Mouse (Mus musculus): ENCODE measurements around the gene S1pr1. TPM values are rescaled to one million over a fixed set of nuclear protein-coding genes. Genes with fewer than 3 reads are reported as not detected.

The S1pr1 gene
- polyA plus RNA-seq, 1 experiment from 2014 or later: 10.4 TPM

DNA sequence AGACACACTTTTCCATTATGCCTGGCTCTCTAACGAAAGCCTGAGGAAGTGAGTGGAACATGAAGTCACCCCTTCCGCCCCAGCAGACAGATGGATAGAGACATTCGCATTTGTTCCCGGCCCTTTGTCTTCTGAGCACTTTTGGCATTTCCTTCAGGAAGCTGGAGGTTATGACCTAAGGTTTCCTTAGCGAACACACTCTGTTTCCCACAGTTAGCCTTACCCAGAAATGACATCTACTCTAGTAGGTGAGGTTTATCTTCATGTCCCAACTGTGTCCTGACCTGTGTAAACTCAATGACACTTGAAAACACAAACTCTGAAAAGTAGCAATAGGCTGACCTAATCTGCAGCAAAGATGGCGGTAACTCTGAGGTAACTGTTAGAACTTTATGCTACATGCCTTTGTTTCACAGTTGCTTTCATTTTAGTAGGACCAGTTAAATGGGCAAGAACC is 5.7 kb downstream of the S1pr1 start:
- no peak overlapping the region; the same call in 1 of the 2 replicates for H3K27ac ChIP-seq (ENCODE audit: low read depth, low read length)
- ATAC-seq (ENCODE audit: low FRiP score, low TSS enrichment): 0 out of 2 replicates have a peak, but pooled peaks have one; percentile 18
- WGBS: 72% methylated on average over 6 of the region's 6 CpGs

DNA sequence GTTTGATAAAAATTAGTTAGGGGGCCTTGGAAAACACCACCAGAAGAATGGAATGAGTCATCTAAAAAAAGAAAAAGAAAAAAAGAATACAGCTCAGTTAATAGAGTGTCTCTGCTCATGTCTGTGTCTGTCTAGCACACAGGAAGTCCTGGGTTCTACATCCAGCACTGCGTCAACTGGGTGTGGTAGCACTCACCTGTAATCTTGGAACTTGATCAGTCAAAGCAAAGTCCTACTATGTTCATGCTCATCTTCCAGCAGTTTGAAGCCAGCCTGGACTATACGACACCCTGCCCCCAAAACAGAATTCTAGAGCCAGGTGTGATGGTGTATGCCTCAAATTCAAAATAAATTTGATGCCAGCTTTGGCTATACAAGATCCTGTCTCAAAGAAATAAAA is 8.1 kb downstream of the S1pr1 start:
- Histone ChIP-seq H3K4me3 (ENCODE audit: low read length) (no peak overlapping the region), H3K9me3 (ENCODE audit: control insufficient read depth, low read length) (no peaks in the 10 kb centered on the region), H3K4me1 (ENCODE audit: control insufficient read depth, insufficient read depth, low read length) (no peaks in the 10 kb centered on the region), H3K9ac (ENCODE audit: low read depth, low read length) (no peak overlapping the region), H3K27ac (ENCODE audit: low read depth, low read length) (no peak overlapping the region), H3K27me3 (ENCODE audit: control insufficient read depth, insufficient read depth, low read length) (no peaks in the 10 kb centered on the region), H3K36me3 (ENCODE audit: control insufficient read depth, insufficient read depth, low read length) (no peaks in the 10 kb centered on the region), H3K4me2 (replicated peaks; ENCODE audit: low read depth, low read length) (no peak overlapping the region)
- 100% methylated on average over 2 of the region's 2 CpGs for WGBS
- ATAC-seq (ENCODE audit: low FRiP score, low TSS enrichment): no peak

More for the DNA sequence above, 5.7 kb downstream of the S1pr1 start:
- Histone ChIP-seq H3K36me3 (ENCODE audit: control insufficient read depth, insufficient read depth, low read length) (no peaks in the 10 kb centered on the region), H3K27me3 (ENCODE audit: control insufficient read depth, insufficient read depth, low read length) (peaks cover 7% of the 10 kb centered on the region; the same call in 1 of the 2 replicates), H3K9me3 (ENCODE audit: control insufficient read depth, low read length) (no peaks in the 10 kb centered on the region), H3K4me2 (replicated peaks; ENCODE audit: low read depth, low read length) (no peak overlapping the region), H3K9ac (ENCODE audit: low read depth, low read length) (no peak overlapping the region), H3K4me3 (ENCODE audit: low read length) (no peak overlapping the region), H3K4me1 (ENCODE audit: control insufficient read depth, insufficient read depth, low read length) (peaks cover 8% of the 10 kb centered on the region; the same call in 1 of the 2 replicates)

DNA sequence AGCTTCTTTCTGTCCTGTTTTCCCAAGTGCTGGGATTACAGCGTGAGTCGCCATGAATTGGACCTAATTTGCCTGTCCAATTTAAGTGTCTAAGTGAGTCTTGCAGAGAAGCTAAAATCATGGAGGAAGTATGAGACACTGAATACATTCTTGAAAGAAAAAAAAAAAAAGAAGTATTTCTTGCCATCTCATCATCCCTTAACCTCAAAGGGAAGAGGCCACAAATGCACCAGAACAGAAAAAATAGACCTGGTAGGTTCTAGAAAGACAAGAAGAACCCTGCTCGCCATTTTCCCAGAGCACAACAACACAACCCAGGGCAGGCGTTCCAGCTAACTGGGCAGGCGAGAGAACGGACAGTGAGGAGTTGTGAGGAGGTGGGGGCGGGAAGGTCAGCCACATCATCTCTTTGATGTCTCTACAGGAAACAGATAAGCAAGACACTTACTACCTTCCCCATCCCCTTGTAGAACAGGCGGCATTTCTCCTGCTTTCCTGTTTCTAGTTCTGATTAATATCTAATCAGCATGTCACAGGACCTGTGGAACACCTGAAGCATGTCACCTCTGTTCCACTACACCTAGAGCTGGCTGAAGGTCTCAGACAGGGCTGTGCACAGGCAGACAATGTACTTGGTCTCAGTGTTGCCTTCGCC is 10.5 kb downstream of the S1pr1 start:
- no peaks in the 10 kb centered on the region for H3K27me3 ChIP-seq (ENCODE audit: control insufficient read depth, insufficient read depth, low read length)
- H3K27ac ChIP-seq (ENCODE audit: low read depth, low read length): no peak overlapping the region
- no peaks in the 10 kb centered on the region for H3K9me3 ChIP-seq (ENCODE audit: control insufficient read depth, low read length)
- no peaks in the 10 kb centered on the region for H3K36me3 ChIP-seq (ENCODE audit: control insufficient read depth, insufficient read depth, low read length)
- H3K4me3 ChIP-seq (ENCODE audit: low read length): no peak overlapping the region
- H3K4me1 ChIP-seq (ENCODE audit: control insufficient read depth, insufficient read depth, low read length): no peaks in the 10 kb centered on the region
- no peak overlapping the region for H3K4me2 ChIP-seq (replicated peaks; ENCODE audit: low read depth, low read length)
- WGBS: 66% methylated on average over 9 of the region's 9 CpGs
- no peak overlapping the region for H3K9ac ChIP-seq (ENCODE audit: low read depth, low read length)
- ATAC-seq (ENCODE audit: low FRiP score, low TSS enrichment): no peak

DNA sequence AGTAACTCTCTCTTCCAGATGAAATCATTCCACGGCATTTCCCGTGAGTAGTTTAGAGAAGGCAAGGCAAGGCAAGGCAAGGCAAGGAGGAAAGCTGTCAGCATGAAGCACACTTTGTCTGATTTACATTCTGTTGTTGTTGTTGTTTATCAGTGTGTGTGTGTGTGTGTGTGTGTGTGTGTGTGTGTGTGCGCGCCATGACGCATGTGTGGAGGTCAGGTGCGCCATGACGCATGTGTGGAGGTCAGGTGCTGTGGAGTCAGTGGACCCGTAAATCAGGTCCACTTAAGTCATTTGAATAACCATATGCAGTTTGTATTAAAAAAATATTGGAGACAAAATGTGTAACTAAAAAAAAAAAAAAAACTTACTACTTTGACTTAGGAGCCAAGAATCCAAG is 11.2 kb downstream of the S1pr1 start:
- Histone ChIP-seq H3K36me3 (ENCODE audit: control insufficient read depth, insufficient read depth, low read length) (no peaks in the 10 kb centered on the region), H3K4me3 (ENCODE audit: low read length) (no peak overlapping the region), H3K27me3 (ENCODE audit: control insufficient read depth, insufficient read depth, low read length) (no peaks in the 10 kb centered on the region), H3K27ac (ENCODE audit: low read depth, low read length) (no peak overlapping the region), H3K4me1 (ENCODE audit: control insufficient read depth, insufficient read depth, low read length) (no peaks in the 10 kb centered on the region), H3K9me3 (ENCODE audit: control insufficient read depth, low read length) (no peaks in the 10 kb centered on the region), H3K9ac (ENCODE audit: low read depth, low read length) (no peak overlapping the region), H3K4me2 (replicated peaks; ENCODE audit: low read depth, low read length) (no peak overlapping the region)
- ATAC-seq (ENCODE audit: low FRiP score, low TSS enrichment): no peak
- 97% methylated on average over 8 of the region's 8 CpGs for WGBS

DNA sequence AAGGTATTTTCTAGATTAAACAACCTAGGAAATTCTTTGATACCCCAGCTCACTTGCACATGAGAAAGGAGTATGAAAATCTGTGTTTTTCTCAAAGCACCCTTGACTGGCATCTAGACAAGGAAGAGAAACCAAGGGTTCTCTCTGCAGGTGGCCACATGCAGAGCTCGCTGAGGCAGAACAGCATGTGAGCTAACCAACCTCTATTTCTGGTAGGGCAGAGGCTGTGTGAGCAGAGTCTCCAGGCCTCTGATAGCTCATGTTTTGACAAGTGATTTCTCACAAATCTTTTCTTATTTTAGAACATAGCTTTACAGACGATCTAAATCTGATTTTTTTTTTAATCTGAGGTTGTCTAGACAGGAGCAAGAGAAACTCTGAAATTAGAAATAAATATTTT is 12.8 kb downstream of the S1pr1 start:
- no peak overlapping the region for H3K9ac ChIP-seq (ENCODE audit: low read depth, low read length)
- H3K4me2 ChIP-seq (replicated peaks; ENCODE audit: low read depth, low read length): no peak overlapping the region
- no peaks in the 10 kb centered on the region for H3K9me3 ChIP-seq (ENCODE audit: control insufficient read depth, low read length)
- no peak overlapping the region for H3K27ac ChIP-seq (ENCODE audit: low read depth, low read length)
- no peaks in the 10 kb centered on the region for H3K27me3 ChIP-seq (ENCODE audit: control insufficient read depth, insufficient read depth, low read length)
- no peak for ATAC-seq (ENCODE audit: low FRiP score, low TSS enrichment)
- 60% methylated on average over 2 of the region's 2 CpGs for WGBS
- H3K36me3 ChIP-seq (ENCODE audit: control insufficient read depth, insufficient read depth, low read length): no peaks in the 10 kb centered on the region
- no peak overlapping the region for H3K4me3 ChIP-seq (ENCODE audit: low read length)
- H3K4me1 ChIP-seq (ENCODE audit: control insufficient read depth, insufficient read depth, low read length): no peaks in the 10 kb centered on the region

DNA sequence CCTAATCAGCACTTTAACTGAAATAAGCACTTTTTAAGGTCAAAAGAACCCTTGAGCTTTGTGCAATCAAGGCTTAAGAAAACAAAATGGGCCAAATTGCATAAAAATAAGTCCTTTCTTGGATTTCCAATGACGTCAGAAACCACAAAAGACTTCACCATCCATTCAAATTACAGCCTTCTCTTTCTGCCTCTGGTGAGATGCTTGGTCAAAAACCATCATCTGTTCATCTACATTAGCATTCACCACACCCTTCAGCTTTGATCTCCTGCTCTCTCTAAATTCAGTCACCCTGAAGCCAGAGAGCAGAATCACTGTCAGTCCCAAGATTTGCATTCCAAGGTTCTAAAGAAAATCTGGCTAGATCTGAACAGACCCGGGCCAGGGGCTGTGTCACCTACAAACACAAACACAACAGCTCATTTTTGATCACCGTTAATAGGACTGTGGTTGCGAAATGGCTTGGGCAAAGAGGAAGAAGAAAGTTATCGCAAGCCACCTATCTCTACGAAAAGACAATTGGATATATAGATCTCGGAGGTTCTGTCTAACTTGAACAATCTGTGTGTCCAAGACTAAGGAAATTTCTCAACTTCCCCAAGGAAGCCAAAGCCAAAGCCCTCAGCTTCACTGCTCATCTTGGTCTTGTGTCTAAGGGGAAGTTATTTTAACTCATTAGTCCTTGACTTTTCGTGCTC is 19.5 kb downstream of the S1pr1 start:
- no peaks in the 10 kb centered on the region for H3K9me3 ChIP-seq (ENCODE audit: control insufficient read depth, low read length)
- 83% methylated on average over 8 of the region's 8 CpGs for WGBS
- no peak overlapping the region for H3K27ac ChIP-seq (ENCODE audit: low read depth, low read length)
- H3K4me1 ChIP-seq (ENCODE audit: control insufficient read depth, insufficient read depth, low read length): no peaks in the 10 kb centered on the region
- no peak for ATAC-seq (ENCODE audit: low FRiP score, low TSS enrichment)
- no peak overlapping the region for H3K9ac ChIP-seq (ENCODE audit: low read depth, low read length)
- no peak overlapping the region for H3K4me3 ChIP-seq (ENCODE audit: low read length)
- H3K4me2 ChIP-seq (replicated peaks; ENCODE audit: low read depth, low read length): no peak overlapping the region
- H3K27me3 ChIP-seq (ENCODE audit: control insufficient read depth, insufficient read depth, low read length): no peaks in the 10 kb centered on the region
- no peaks in the 10 kb centered on the region for H3K36me3 ChIP-seq (ENCODE audit: control insufficient read depth, insufficient read depth, low read length)

DNA sequence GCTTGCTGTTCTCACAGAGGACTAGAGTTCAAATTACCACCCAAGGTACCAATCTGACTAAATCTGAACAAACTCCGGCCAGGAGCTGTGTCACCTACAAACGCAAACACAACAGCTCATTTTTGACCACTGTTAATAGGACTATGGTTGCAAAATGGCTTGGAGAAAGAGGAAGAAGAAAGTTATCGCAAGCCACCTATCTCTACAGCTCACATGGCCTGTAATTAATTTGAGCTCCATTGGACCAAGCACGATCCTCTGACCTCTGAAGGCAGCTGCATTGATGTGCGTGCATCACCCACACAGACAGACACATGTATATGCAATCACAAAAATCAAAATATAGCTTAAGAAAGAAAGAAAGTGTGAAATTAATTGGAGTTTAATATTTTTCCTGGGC is 20.7 kb downstream of the S1pr1 start:
- Histone ChIP-seq H3K27me3 (ENCODE audit: control insufficient read depth, insufficient read depth, low read length) (no peaks in the 10 kb centered on the region), H3K4me3 (ENCODE audit: low read length) (no peak overlapping the region), H3K9ac (ENCODE audit: low read depth, low read length) (no peak overlapping the region), H3K4me2 (replicated peaks; ENCODE audit: low read depth, low read length) (no peak overlapping the region), H3K36me3 (ENCODE audit: control insufficient read depth, insufficient read depth, low read length) (no peaks in the 10 kb centered on the region), H3K4me1 (ENCODE audit: control insufficient read depth, insufficient read depth, low read length) (no peaks in the 10 kb centered on the region), H3K9me3 (ENCODE audit: control insufficient read depth, low read length) (no peaks in the 10 kb centered on the region), H3K27ac (ENCODE audit: low read depth, low read length) (no peak overlapping the region)
- ATAC-seq (ENCODE audit: low FRiP score, low TSS enrichment): no peak
- 71% methylated on average over 5 of the region's 5 CpGs for WGBS

DNA sequence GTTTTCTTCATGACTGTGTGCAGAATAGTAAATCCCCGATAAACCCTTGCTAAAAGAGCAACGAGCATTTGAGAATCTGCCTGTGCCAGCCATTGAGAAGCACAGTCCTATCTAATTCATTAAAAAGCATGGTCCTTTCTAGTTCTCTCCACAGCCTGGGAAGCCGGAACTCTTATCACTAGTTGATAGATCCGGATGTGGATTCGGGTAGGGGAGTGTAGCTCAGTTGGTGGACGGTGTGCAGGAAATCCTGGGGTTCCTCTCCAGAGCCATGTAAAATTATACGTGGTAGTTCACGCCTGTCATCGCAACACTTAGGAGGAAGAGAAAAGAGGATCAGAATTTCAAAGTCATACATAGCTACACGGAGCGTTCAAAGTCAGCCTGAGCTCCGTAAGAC is 21.5 kb downstream of the S1pr1 start:
- Histone ChIP-seq H3K9ac (ENCODE audit: low read depth, low read length) (no peak overlapping the region), H3K4me3 (ENCODE audit: low read length) (no peak overlapping the region), H3K27ac (ENCODE audit: low read depth, low read length) (no peak overlapping the region), H3K27me3 (ENCODE audit: control insufficient read depth, insufficient read depth, low read length) (no peaks in the 10 kb centered on the region), H3K4me2 (replicated peaks; ENCODE audit: low read depth, low read length) (no peak overlapping the region), H3K9me3 (ENCODE audit: control insufficient read depth, low read length) (no peaks in the 10 kb centered on the region), H3K4me1 (ENCODE audit: control insufficient read depth, insufficient read depth, low read length) (no peaks in the 10 kb centered on the region), H3K36me3 (ENCODE audit: control insufficient read depth, insufficient read depth, low read length) (no peaks in the 10 kb centered on the region)
- WGBS: 85% methylated on average over 12 of the region's 12 CpGs
- no peak for ATAC-seq (ENCODE audit: low FRiP score, low TSS enrichment)

DNA sequence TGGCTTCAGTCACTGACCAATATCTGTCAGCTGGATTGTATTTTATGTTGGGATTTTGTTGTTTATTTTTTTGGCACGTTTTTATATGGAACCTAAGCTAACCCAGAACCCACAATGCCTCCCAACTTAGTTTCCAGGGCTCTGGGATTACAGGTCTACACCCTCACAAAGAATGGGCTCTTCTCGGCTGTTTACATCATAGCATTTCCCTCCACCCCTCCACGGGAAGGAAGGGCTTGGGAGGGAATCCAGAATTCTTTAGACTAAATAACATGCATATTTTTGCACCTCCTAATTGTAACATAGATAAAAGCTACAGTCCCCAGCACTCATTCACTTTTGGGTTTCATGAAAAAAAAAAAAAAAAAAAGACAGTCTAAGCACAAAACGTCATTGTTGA is 22.0 kb downstream of the S1pr1 start:
- H3K4me3 ChIP-seq (ENCODE audit: low read length): no peak overlapping the region
- no peaks in the 10 kb centered on the region for H3K4me1 ChIP-seq (ENCODE audit: control insufficient read depth, insufficient read depth, low read length)
- no peak for ATAC-seq (ENCODE audit: low FRiP score, low TSS enrichment)
- no peak overlapping the region for H3K9ac ChIP-seq (ENCODE audit: low read depth, low read length)
- H3K36me3 ChIP-seq (ENCODE audit: control insufficient read depth, insufficient read depth, low read length): no peaks in the 10 kb centered on the region
- H3K27ac ChIP-seq (ENCODE audit: low read depth, low read length): no peak overlapping the region
- no peaks in the 10 kb centered on the region for H3K9me3 ChIP-seq (ENCODE audit: control insufficient read depth, low read length)
- H3K4me2 ChIP-seq (replicated peaks; ENCODE audit: low read depth, low read length): no peak overlapping the region
- WGBS: 76% methylated on average over 4 of the region's 4 CpGs
- no peaks in the 10 kb centered on the region for H3K27me3 ChIP-seq (ENCODE audit: control insufficient read depth, insufficient read depth, low read length)

Measured in kidney, embryonic 14.5 days (tissue).